Mouse (Mus musculus) ES-Bruce4 (cell line): ENCODE results near the gene Atrx. TPM values are rescaled to one million over a fixed set of nuclear protein-coding genes. Genes with fewer than 3 reads are reported as not detected.
A peak's percentile ranks its signal among the peaks of the same experiment; 100 is the strongest.

Experiments
- H3K27ac ChIP-seq: 2 replicates; pipeline ENCODE4 v1.5.1; 2012; ENCODE audit warnings: low read length, inconsistent platforms; ENCODE audit not compliant: insufficient read depth
- H3K27me3 ChIP-seq: 2 replicates; pipeline ENCODE4 v1.6.1; 2012; ENCODE audit warnings: mild to moderate bottlenecking, low read length, inconsistent platforms; ENCODE audit not compliant: control insufficient read depth, poor library complexity, insufficient read depth, severe bottlenecking
- H3K36me3 ChIP-seq: 2 replicates; pipeline ENCODE4 v1.6.1; 2012; ENCODE audit warnings: inconsistent platforms, mild to moderate bottlenecking, low read length, moderate library complexity; ENCODE audit not compliant: control insufficient read depth, poor library complexity, insufficient read depth, severe bottlenecking
- H3K4me1 ChIP-seq: one replicate; pipeline ENCODE4 v1.8.1; 2011; ENCODE audit warnings: low read length; ENCODE audit not compliant: control insufficient read depth, insufficient read depth
- H3K4me3 ChIP-seq: 2 replicates; pipeline ENCODE4 v1.5.1; 2011; ENCODE audit warnings: low read depth, mild to moderate bottlenecking, low read length
- H3K9ac ChIP-seq: 2 replicates; pipeline ENCODE4 v1.6.1; 2012; ENCODE audit warnings: low read depth, mild to moderate bottlenecking, inconsistent platforms; ENCODE audit not compliant: poor library complexity, severe bottlenecking
- H3K9me3 ChIP-seq: replicated peaks from 2 replicates; pipeline ENCODE4 v1.6.1; 2012; ENCODE audit warnings: mild to moderate bottlenecking, low read length, inconsistent platforms; ENCODE audit not compliant: control insufficient read depth, poor library complexity, insufficient read depth, severe bottlenecking
- CTCF ChIP-seq: IDR thresholded peaks from one replicate; pipeline ENCODE4 v1.8.1; 2011; ENCODE audit warnings: low read depth, low read length
- EP300 ChIP-seq: IDR thresholded peaks from 2 replicates; pipeline ENCODE4 v1.6.1; 2011; ENCODE audit warnings: low read depth, low read length; ENCODE audit not compliant: insufficient read depth
- POLR2A ChIP-seq: IDR thresholded peaks from one replicate; pipeline ENCODE4 v1.8.1; 2011; ENCODE audit warnings: low read length; ENCODE audit not compliant: insufficient read depth
- polyA plus RNA-seq: library from polyadenylated mRNA; stranded (reverse); fragments of >200 nt; gene quantifications from 2 replicates; pipeline ENCODE4 v1.2.4, GENCODE M21; 2011; ENCODE audit warnings: low read depth; ENCODE audit not compliant: missing spikeins, insufficient read depth, insufficient read length

Atrx gene
- polyA plus RNA-seq, 1 experiment: 532 TPM

- peaks cover 7% of the 10 kb centered on the region; the same call in 1 of the 2 replicates for H3K36me3 ChIP-seq
- H3K9ac ChIP-seq: no peak overlapping the region
- H3K4me1 ChIP-seq: no peaks in the 10 kb centered on the region
- no peaks in the 10 kb centered on the region for H3K27me3 ChIP-seq
- H3K9me3 ChIP-seq: no peaks in the 10 kb centered on the region
- no peak overlapping the region for H3K4me3 ChIP-seq
- no peak for TF ChIP-seq POLR2A
- TF ChIP-seq CTCF: peak; percentile 50
- no peak for TF ChIP-seq EP300
- H3K27ac ChIP-seq: no peak overlapping the region
Observed at GRCm38 (mm10) chrX:105864367-105864766, 64.8 kb downstream of the Atrx start.

DNA sequence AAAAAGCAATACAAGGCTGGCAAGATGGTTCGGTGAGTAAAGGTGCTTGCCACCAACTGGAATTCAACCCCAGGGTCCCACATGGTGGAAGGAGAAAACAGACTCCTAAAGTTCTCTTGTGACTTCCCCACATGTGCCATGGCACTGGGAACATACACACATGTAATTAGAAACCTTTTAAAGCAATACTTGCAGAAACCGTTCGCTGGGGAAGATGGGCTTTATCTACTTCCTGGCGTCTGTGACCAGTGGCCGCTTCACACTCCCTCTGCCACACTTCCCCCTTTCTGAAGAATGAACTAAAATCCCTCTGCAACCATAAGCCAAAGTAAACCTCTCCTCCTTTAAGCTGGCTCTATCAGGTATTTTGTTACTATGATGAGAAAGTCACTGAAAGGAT, 104.7 kb downstream of the Atrx start:
- Histone ChIP-seq H3K4me1 (no peaks in the 10 kb centered on the region), H3K27me3 (no peaks in the 10 kb centered on the region), H3K9ac (no peak overlapping the region), H3K4me3 (no peak overlapping the region), H3K27ac (no peak overlapping the region), H3K9me3 (no peaks in the 10 kb centered on the region), H3K36me3 (peaks cover 26% of the 10 kb centered on the region)
- TF ChIP-seq EP300: no peak
- no peak for TF ChIP-seq POLR2A
- no peak for TF ChIP-seq CTCF

DNA sequence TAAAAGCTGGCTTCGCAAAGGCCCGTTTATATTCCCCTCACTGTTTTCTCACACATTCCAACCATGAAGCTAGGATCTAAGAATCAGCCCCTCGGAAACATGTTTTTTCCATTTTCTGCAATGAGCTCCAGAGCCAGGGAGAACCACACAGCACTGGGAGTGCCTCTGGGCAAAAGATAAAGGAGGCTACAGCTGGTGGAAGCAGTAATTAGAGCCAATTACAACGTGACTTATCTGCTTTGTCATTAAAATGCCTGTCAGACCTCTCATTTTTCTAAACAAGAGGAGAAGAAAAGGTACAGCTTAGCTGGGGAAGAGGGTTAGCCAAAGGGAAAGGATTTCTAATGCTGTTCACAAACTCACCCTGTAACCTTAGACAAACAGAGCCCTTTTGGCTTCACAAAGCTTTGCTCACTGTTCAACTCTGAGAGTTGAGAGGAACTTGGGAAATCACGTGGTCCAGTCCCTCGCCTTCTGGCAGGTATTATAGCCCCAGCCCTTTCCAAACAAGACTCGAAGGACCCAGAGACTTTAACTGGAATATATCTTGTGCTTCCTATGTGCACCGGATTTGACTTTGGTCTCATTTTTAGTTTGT, 134.3 kb downstream of the Atrx start:
- Histone ChIP-seq H3K36me3 (no peaks in the 10 kb centered on the region), H3K9ac (no peak overlapping the region), H3K27me3 (no peaks in the 10 kb centered on the region), H3K9me3 (no peaks in the 10 kb centered on the region), H3K27ac (no peak overlapping the region), H3K4me1 (no peaks in the 10 kb centered on the region), H3K4me3 (no peak overlapping the region)
- TF ChIP-seq POLR2A (no peak), CTCF (no peak), EP300 (no peak)

DNA sequence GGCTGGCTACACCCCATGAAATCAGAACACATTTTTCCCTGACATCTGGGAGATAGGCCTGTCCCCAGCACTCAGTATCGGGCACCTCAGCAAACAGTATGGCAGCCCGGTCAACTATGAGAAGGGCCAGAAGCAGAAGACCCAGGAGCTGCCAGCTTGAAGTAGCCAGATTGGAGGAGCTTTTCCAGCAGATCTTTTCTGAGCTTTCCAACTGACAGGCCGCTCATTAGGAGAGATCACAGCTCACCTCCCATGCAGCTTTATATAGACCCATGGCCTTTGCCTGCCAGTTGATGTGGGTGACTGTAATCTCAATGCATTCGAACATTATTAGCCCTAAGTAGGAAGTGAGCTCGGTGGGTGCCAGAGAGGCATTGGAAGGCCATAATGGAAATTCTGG, 155.9 kb downstream of the Atrx start:
- Histone ChIP-seq H3K27me3 (no peaks in the 10 kb centered on the region), H3K4me3 (no peak overlapping the region), H3K9ac (no peak overlapping the region), H3K27ac (no peak overlapping the region), H3K9me3 (no peaks in the 10 kb centered on the region), H3K36me3 (no peaks in the 10 kb centered on the region), H3K4me1 (no peaks in the 10 kb centered on the region)
- TF ChIP-seq EP300: no peak
- no peak for TF ChIP-seq CTCF
- TF ChIP-seq POLR2A: no peak

DNA sequence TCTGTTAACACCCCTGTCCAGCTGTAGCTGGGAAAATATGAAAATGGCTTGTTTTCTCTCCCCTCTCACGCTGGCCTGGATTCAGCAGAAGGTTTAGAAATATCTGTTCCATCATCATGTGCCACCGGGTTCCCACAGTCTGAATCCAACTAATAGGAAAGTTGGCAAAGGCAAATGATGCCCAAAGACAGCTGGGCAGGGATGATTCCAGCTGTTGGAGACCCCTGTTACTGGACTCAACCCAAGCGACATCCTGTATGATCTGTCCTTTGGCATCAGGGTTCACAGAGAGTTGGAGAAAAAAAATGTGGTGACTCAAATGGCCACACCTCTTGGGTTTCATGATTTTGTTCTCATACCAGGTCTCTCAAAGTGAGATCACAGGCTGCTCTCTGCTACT, 161.3 kb downstream of the Atrx start:
- no peak overlapping the region for H3K4me3 ChIP-seq
- H3K9me3 ChIP-seq: no peaks in the 10 kb centered on the region
- H3K27me3 ChIP-seq: peaks cover 10% of the 10 kb centered on the region; the same call in 1 of the 2 replicates
- H3K27ac ChIP-seq: no peak overlapping the region
- TF ChIP-seq EP300: no peak
- TF ChIP-seq CTCF: no peak
- TF ChIP-seq POLR2A: no peak
- H3K36me3 ChIP-seq: no peaks in the 10 kb centered on the region
- H3K9ac ChIP-seq: no peak overlapping the region
- no peaks in the 10 kb centered on the region for H3K4me1 ChIP-seq

- no peak for TF ChIP-seq EP300
- Histone ChIP-seq H3K27ac (no peak overlapping the region), H3K9ac (no peak overlapping the region), H3K27me3 (peaks cover 10% of the 10 kb centered on the region; the same call in 1 of the 2 replicates), H3K4me1 (no peaks in the 10 kb centered on the region), H3K4me3 (no peak overlapping the region), H3K36me3 (no peaks in the 10 kb centered on the region), H3K9me3 (no peaks in the 10 kb centered on the region)
Observed at GRCm38 (mm10) chrX:105767177-105767764, 161.9 kb downstream of the Atrx start.
